Mouse (Mus musculus) MN1 (cell line): ENCODE data around the gene Fam117a.
A peak's percentile ranks its signal among the peaks of the same experiment; 100 is the strongest.

ENCODE experiments used
- DNase-seq: peaks from one replicate; pipeline ENCODE4 v3.0.0-alpha.2; 2016; ENCODE audit warnings: low spot score

Fam117a gene

DNA sequence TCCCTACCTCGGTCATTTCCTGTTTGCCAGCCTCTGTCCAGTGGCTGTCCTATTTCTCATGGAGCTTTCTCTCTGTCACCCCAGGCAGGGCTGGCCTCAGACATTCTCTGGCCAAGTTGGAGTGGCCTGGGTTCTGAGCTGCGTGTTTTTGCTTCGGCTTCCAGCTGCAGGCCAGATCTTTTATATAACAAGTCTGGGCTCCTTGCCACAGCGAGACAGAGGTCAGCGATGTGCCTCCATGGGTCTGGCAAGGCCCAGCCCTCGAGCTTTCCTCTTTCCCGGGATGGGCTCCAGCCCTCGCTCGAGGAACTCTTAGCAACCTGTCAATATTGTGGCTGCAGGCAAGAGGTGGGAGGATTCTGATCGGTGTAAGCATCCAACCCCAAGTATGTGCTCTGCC, 28.8 kb downstream of the Fam117a start:
- DNase-seq, result peak; percentile 79

DNA sequence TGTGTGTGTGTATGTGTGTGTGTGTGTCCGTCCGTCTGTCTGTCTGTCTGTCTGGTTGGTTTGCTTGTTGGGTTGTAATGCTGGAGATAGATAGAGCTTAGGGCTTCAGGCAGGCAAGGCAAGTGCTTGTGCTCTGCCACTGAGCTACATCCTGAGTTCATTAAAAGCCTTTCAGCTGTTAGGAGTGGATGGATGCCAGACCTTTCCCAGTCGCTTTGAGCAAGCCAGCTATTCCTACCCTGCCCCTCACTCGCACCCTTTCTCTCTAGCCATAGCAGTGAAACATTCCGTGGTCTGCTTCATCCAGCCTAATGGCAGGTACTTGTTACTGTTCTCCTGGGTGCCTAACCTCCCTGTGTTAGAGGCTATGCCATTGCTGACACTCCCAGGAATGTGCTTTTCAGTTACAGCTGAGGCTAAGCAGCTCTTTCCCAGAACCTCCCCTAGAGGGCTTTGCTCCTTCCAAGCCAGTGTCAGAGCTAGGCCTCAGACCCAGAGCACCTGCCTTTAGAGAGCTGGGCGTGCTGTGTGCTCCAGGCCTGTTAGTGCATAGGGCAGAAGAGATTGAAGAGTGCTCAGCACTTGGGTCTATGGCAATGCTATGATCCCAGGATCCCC, 29.6 kb downstream of the Fam117a start:
- peak; percentile 54 for DNase-seq

DNA sequence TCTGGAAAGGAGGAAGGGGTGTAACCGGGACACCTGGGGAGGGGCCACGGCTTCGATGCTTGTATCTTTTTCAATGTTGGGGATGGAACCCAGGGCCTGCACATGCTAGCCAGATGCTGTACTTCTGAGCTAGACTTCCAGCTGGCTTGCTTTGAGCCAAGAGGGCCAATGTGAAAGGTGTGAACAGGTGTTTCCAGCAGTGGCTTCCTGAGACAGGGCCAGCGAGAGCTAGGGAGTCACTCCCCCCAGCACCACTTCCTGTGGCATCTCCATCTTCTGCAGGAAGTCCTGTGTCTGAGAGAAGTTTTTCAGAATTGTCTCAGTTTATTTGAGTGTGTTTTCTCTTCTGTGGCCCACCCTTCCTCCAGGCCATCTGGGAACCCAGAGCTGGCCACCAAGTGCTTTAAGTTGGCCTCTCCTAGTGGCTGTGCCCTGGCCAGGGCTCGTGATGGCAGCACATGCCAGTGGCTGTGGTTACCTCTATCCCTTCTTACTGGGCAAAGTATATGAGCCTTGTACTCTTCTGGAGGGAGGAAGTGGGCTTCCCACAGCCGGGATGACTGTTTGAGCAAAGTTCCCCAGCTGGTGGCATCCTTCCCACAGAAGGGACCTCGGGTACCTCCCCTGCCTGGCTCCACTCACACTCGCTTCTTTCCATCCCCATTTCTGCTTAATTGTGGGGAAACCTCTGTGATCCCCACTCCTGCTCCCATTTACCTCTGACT, 30.4 kb downstream of the Fam117a start:
- DNase-seq, result no peak

DNA sequence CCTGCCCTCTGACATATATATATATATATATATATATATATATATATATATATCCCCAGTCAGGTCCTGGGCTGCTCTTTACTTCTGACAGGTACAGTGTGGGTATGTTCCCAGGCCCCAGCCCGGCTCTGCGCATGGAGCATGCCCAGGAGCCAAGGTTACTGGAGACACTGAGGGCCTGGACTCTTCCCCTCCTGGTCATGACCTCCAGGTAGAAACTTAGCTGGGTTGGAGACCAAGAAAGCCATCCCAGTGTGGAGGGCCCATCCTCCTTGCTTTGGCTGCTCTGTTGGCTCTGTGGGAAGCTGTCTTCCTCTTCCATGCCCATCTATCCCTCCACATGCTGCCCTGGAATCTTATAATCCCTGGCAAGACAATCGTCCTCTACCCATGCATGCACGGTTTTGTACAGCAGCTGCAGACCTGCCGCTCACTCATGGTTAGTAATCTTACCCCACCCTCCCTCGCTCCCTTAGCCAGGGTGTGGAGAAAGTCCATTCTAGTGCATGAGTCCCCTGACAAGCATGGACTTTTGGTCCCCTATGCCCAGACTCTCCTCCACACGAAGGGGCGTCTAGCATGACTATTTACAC, 31.5 kb downstream of the Fam117a start:
- no peak for DNase-seq

DNA sequence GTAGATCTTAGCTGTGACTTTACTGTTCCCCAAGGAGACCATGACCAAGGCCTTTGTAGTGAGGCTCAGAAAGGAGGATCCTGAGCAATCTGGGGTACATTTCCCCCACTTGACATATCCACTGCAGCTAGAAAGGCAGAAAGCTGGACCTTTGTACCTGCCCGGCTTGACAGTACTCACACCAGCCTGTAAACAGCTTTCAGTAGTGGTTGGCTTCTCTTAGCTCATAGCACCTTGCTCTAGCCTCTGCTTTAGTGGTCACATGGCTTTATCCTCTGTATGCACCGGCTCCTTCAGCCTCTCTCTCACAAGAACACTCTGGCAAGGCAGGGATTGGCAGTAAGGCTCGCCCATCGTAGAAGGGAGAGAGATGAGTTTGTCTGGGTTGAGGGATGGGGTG, 32.1 kb downstream of the Fam117a start:
- no peak for DNase-seq

DNA sequence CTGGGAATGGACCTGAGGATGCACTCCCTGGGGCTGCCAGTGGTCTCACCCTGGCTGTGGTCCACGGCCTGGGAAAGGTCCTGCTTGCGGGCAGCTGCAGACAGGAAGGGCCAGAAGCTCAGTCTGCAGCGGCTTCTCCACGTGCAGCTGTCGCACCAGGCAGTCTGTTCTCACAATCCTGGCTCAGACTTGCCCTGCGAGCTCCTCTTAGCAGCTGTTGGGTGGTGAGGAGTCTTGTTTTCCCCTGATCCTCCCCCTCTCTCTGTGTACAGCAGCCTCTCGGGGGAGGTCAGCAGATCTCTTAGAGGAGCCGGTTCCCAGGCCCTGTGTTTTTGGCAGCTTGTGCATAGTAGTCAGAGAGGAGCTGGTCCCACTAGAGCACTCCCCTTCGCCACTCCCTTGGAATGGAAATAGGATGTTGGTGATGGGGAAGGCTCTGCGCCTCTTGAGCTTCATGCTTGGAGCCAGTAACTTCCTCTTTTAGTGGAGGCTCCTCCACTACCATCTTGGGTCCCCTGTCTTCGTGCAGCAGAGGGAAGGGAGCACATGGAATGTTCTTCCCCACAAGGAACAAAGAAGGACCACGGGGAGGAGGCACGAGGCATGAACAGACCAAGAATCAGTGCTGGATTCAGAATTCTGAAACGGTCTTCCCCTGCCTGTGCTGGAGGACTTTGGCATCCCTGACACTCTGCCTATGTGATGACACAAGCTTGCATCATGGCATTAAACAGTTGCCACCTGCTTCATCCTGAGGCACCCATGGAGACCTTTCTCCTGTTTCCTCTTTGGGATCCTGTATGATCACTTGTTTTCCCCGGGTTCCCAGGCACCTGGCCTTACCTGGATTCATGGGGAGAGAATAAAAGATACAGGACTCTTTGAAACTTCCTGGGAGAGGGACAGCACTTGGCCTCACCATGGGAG, 33.4 kb downstream of the Fam117a start:
- DNase-seq, result peak; percentile 66

DNA sequence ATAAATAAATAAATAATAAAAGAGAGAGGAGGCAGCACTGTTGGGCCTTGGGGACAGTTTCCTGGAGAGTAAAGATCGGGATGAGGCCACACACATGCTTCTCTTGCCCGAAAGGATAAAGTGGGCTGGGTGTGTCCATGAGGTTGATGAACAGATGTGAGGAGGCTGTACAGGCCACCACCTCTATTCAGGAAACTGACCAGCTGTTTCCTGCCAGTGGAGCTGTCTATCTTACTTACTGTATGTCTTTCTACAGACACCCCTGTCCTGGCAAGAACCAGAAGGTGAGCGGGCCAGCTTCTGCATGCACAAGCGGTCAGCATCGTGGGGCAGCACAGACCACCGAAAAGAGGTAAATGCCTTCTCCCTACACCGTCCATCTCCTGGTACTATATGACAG, 34.4 kb downstream of the Fam117a start:
- DNase-seq, result no peak

DNA sequence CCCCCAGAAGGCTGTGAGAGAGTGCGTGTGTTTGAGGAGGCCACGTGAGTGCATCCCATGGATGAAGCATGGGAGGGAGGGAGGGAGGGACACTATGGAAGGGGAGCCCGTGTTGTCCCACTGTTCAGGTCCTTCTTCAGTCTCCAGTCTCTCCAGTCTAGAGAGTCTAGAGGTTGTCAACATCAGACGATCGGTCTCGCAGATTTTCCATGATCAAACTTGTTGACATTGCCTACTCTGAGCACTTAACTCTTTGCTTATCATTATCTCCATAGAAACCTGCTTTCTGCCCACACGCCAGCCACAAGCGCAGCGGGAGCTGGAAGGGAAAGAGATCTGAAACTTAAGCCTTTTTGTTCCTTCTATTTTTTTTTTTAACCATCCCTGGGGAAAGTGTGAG, 42.1 kb downstream of the Fam117a start:
- no peak for DNase-seq

DNA sequence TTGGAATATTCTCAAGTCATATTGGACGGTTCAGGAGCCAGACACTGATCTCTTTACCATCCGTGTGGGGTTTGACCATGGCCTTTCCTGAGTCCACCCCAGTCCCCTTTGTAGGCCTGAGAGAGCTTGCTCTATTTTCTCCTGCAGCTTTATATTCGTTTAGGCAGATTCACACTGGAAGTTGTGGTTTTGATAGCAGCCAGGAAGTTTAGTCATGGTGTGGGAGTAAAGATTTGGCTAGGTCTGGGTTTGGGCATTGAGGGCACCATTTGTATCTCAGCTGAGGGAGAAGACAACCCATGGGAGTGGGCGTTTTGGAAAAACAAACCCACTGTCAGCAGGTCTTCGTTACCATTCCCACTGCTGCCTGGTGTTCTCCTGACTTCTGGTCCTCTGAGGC, 42.7 kb downstream of the Fam117a start:
- no peak for DNase-seq

DNA sequence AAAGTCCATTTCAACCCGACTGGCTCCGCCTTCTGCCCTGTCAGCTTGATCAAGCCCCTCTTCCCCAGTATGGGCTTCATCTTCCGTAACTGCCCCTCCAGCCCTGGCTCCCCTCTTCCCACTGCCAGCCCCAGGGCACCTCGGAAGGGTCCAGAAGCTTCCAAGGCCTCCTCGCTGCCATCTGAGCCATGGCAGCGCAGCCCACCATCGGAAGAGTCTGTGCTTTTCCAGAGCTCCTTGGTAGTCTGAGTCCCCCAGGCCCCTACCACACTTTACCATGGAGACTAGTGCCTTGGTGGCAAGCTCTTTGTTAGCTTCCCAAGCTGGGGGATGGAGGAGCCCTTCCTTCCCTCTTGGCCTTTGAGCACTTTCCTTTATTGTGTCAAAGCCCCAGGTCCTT, 43.9 kb downstream of the Fam117a start:
- DNase-seq, result no peak

DNA sequence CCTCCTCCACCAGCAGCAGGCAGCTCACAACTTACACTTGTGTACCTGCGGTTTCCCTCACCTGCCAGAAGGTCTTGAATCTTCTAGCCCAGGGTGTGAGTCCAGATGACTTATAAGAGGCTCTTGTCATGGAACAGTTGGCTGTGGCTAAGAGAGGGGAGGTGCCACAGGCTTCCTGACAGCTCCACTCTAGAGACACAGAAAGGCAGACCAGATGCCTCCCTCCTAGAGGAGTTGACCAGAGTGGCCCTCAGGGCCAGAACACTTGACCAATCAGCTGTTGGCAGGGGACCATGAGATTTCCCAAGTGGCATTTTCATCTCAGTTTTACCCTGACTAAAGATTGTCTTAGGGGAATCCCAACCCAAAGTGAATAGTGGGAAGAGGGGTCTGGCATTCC, 44.3 kb downstream of the Fam117a start:
- no peak for DNase-seq

DNA sequence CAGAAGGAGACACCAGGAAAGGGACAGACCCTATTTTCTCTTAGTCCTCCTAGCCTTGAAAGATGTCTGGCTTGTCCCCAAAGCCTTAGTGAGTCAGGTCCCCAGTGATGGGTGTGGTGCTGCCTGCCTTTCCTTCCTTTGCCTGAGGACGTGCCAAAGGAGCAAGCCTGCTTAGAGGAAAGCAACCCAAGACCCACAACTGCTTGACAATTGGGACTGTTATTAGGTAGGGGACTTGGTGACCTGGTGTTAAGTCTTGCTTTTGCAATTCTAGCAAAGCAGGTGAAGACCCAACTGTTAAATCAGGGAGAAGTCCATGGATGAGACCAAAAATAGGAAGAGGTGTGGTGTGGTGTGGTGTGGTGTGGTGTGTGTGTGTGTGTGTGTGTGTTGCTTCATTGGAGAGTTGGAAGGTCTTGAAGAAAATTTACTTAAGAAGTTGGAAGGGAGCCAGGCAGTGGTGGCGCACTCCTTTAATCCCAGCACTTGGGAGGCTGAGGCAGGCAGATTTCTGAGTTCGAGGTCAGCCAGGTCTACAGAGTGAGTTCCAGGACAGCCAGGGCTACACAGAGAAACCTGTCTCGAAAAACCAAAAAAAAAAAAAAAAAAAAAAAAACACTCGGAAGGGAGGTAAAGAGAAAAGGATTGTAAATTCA, 46.6 kb downstream of the Fam117a start:
- DNase-seq, result no peak

DNA sequence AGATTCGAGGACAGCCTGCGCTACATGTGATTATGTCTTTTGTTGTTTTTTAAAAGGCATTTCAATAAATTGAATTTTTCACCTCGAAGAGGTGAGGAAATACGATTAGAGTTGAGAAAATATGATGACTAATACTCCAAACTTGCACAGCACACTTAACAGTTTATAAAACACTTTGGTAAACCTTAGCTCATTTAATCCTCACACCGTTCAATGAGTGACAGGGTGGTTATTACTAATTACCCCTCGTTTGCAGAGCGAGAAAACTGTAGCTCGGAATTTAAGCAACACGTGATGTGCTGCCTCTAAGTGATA, 47.1 kb downstream of the Fam117a start:
- DNase-seq, result no peak

DNA sequence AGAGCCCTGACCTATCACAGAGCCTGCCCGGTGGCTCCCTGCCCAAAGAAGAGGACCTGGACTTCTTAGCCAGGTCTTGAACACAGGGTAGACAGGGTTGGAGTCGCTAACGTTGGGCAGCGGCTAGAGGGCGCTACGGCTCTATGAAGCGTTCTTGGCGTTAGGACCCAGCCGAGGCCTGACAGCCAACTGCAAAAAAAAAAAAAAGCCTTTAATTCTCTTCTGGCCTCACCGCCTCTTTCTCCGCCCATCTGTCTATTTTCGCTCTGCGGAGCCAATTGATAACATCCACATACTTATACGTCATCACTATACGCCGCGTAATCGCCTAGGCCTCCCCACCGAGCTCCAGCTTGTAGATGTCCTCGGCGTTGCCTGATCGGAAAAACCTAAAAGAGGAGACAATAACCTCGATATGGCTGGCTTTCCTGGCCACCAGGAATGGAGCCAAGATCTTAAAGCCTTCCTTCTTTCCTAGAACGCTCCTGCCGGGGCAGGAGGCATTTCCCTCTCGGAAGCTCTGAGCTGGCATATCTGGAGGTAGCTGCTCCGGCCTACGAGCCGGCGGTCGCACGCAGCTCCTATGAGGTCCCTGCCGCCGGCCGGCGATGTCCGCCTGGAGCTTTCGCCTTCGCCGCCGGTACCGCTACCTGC, 47.6 kb downstream of the Fam117a start, which contains the start of gene Slc35b1:
TSS of gene Slc35b1 (plus strand) at position 374 of the 654 bp plus-strand sequence.
- DNase-seq, result peak; percentile 98

DNA sequence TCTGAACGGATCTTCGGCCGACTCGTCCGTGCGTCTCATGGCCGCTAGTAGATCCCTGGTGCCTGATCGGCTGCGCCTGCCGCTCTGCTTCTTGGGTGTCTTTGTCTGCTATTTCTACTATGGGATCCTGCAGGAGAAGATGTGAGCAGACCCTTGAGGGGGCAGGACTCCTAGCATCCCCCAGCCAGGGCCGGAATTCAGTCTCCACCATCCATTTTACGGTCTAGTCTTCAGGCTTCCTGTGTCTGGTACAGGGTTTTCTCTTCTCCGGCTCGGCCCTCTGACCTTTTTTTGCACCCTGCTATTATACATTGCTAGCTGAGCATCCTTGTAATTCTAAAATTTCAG, 48.1 kb downstream of the Fam117a start:
- no peak for DNase-seq

DNA sequence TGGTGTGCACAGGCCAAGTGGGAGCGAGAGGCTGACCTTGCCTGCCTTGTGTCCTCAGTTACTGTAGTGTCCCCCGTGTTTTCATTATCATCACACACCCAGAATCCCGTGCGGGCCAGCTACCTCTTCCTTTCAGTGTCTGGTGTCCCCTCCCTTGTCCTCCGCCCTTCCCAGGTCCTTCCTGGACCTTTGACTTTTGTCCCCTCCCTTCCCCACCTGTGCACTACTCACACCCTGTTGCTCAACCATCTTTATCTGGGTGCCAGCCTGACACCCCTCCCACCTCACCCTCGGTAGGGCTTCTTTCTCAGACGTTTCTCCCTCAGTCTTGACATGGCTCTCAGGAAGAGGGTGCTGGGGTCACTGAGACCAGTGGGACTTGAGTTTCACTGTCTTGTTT, 50.5 kb downstream of the Fam117a start:
- no peak for DNase-seq

DNA sequence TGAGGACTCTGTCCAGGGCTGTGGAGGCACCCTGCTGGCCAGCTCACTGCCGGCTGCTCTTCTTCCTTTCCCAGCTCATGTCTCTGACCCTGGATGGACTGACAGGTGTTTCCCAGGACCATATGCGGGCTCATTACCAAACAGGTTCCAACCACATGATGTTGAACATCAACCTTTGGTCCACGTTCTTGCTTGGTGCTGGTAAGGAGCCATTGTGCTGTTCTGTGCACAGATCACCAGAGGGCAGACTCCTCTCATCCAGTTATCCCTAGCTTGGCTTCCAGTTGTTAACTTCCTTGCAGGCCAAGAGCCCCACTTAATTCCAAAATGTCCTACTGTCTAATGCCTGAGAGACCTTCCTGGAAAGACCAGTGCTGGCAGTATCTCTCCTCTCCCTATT, 52.2 kb downstream of the Fam117a start:
- peak; percentile 39 for DNase-seq

DNA sequence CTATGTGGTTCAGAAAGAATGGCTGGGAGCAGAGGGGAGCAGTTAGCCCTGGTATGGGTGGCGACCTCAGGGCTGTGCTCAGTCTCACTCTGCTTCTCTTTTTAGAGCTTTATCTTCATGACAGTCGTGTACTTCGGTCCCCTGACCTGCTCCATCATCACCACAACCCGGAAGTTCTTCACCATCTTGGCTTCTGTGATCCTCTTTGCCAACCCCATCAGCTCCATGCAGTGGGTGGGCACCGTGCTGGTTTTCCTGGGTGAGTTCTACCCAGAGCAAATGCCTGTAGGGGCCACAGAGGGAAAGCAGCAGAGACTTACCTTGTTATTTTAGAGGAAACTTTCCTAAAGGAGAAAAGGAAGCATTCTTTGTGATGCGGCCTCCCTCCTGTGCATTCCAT, 53.6 kb downstream of the Fam117a start:
- DNase-seq, result no peak

DNA sequence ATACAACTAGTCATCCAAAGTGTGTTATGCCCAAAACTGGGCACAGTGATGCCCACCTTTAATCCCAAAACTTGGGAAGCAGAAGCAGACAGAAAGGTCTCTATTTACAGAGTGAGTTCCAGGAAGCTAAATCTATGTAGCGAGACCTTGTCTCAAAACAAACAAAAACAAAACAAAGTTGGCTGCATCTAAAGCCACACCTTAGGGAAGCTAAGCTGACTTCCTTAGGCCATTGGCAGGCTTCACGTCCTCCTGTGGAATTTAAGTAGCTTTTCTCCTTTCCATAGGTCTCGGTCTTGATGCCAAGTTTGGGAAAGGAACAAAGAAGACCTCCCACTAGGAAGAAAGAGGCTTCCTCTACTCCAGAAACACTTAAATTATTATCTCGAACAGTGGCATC, 54.4 kb downstream of the Fam117a start:
- DNase-seq, result no peak

DNA sequence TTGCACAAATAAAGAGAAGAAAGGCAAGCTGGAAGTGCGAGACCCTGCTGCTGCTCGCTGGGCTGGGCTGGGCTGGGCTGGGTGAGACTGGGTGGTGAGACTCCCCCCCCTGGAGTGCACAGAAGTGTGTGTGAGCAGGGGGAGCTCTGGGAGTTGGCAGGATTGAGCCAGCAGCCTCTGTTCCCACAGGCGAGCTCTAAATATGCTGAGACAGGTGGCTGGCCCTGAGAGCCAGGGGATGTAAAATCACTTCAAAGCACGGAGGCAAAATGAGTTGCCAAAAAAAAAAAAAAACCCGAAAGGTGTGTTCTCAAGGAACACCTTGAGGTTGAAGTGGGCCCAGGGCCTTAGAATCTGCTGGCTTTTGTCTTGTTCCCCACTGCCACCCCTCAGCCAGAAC, 54.9 kb downstream of the Fam117a start:
- DNase-seq, result no peak

DNA sequence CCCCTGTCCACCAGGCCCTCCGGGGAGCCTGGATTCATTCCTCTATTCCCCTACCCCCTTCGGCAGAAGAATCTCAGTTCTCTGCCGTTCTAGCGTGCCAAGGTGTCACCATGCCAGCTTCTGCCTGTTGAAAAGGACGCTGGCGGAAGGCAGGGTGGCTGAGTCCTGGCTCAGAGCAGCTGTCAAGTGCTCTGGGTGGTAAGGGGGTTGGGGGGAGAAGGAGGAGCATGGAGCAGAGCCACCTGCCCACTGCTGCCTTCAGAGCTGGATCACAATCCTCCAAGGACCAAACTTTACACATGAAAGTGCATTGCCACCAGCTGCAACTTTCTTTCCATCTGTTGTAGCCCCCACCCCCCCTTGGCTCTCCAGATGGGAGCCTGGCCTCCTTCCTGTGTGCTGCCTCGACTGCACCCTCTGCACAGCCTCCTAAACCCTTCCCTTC, 55.4 kb downstream of the Fam117a start:
- no peak for DNase-seq
